Mouse (Mus musculus) layer of hippocampus, postnatal 36 days (tissue): Measurements from ENCODE around the gene Map3k21. TPM values are rescaled to one million over a fixed set of nuclear protein-coding genes. Genes with fewer than 3 reads are reported as not detected.

ENCODE experiments used
- DNase-seq, 2 experiments: peaks; one replicate each; pipeline ENCODE4 v3.0.0; 2022
- total RNA-seq, 2 experiments: library from RNA; stranded (reverse); gene quantifications; 2 replicates each; pipeline ENCODE4 v1.2.3; 2021

The Map3k21 gene
- 1 to 10 TPM in 1 of 2 experiments, under 1 TPM in 1; 0.91 to 1.3 TPM for total RNA-seq

GRCm38 (mm10) chr8:125910365-125911228 lies at the start of gene Map3k21:
TSS of gene Map3k21 (plus strand) at chr8:125910450.
- DNase-seq, result no peak

DNA sequence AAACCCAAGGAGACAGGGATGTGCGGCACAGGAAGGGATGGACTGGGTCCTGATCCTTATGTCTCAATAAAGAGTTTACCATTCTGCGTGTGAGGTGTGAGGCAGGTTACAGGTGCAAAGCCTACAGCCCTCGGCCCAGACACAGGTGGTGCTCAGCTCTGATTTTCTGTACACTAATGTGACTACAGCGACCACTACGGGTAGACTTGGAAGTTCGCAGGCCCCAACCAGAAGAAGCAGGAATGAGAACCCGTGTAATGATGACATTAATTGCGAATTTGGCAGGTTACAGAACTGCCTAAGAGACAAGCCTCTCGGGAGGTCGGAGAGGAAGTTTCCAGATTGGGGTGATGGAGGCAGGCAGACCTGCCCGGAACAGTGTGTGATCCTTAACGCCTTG lies 44.1 kb upstream of the Map3k21 start:
- no peak for DNase-seq

DNA sequence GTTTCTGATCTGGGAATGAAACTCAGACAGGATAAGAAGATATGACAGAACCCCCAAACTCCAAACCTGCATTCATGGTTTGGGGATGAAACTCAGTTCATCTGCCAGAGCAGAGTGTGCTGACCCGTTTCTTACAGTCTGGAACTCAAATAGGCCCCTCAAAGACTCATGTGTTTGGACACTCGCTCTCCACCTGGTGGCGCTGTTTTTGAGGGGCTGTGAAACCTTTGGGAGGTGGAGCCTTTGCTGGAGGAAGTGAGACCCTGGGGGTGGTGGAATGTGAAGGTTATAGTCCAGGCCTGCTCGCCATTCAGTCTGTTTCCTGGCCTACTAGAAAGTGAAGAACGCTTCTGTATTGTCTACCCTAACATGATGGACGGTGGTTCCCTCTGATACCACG lies 41.7 kb upstream of the Map3k21 start:
- no peak for DNase-seq

DNA sequence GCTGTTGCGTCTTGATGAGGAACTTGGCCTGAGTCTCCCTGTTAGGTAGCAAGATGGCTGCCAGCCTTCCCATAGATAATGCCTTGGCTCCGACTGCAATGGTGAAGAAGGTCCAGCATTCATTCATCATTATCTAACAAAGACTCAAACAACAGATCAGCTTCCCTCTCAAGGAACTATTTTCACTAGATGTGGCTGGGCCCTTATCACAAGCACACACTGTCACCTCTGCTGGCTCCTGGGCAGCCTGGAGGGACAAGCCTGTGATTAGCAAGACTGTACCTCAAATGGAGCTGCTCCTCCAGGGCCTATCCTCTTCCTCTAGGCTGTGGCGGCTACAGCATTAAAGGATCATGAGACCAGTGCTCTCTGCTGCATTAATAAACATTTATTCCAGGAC lies 40.5 kb upstream of the Map3k21 start:
- DNase-seq, result no peak

GRCm38 (mm10) chr8:125870179-125870702 lies 40.0 kb upstream of the Map3k21 start:
- DNase-seq, result no peak

DNA sequence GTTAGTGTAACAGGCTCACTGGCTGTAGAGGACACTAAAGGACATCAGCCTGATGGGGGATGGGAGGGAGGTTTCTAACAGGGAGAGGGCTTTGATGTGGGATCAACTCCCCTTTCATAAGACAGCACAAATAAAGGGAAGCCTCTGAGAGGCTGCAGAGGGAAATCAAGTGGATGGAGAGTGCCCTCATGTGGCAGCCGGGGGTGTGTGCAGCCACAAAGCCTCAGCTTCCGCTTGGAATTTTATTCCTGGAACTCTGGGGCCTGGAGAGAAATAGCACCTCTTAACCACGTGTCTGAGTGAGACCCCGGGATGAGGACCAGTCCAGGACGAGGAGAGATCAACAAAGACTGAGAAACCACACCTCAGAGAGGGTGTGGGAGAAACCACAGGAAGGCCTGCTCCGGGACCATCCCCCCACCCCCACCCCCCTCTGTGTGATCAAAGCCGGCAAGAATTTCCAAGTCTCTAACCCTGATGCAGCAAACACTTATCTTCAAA lies 39.4 kb upstream of the Map3k21 start:
- peak; percentile 67 to 72 for DNase-seq

DNA sequence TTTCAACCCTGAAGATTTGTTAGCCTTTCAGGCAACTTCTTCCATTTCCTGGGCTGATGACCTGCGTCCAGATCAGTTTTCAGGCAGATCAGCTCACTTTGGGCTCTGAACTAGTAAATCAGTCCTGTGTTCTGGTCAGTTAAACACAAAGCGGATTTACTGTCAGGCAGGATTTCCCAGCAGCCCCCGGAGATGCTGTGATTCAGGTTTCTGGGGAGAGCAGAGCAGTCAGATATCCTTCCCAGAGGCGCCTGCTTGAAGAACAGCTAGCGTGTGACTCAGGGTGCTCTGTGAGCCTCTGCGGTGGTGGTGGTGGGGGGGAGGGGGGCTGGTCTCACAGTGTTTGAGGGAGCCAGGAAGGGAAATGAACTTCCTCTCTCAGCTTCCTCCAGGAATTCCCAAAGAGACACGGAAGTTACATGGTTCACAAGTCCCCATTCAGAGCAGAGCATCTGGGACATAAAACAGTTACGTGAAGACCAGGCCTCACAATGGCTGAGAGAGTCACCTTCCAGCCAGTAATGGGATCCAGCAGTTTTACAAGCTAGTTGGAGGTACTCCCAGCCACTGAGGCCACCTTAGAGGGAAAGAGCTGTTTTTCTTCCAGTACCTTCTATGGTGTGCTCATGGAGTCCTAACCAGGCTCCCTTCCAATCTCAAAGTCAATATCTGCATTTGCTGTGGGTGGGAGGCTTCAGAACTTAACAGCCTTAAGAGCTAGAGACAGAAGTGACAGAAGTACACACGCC lies 37.6 kb upstream of the Map3k21 start:
- no peak for DNase-seq

DNA sequence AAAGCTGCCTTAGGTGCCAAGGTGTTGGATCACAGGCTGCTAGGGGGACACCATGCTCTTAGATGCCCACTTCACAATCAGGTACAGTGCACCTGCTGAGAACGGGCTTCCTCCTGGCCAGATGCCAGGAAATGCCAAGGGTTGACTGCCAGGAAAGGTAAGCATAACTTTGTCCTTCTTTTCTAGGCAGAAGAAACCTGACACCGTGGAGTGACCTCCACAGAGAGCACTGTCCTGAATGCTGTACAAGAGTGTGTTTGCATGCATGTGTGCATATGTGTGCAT lies 37.1 kb upstream of the Map3k21 start:
- no peak for DNase-seq

DNA sequence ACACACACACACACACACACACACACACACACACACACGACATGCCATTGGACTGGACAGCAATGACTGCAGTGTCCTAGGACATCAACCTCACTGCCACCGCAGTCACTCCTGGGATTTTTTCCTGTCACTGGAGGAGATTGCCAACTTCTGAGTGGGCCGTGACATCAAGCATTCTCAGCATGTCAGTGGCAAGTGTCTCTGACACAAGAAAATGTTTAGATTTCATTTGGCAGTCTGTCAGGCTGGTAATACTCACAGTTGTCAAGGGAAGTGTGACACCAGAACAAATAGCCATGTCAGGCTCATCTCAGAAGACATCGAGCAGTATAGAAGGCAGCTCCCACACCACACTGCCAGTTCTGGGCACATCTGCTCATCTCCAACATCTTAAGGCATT lies 29.8 kb upstream of the Map3k21 start:
- DNase-seq, result no peak

- no peak for DNase-seq
Measured at GRCm38 (mm10) chr8:125887549-125887948, 22.7 kb upstream of the Map3k21 start.

DNA sequence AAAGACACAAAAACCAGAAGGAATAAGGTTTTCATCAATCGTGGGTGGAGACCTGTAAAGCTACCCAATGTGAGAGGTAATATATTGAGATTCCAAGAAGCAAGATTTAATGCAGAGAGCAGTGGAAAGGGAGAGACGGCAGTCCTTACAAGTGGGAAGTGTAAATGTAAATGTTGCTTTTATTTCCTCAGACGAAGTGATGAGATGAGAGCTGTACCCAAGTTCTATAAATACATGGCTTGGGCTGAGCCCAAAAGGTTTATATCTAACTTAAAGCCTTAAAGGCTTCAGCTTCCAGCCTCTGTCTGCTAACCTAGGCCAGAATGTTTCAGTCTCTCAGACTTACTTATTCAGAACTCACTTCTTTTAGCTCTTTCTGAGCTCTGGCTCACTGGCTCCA lies 20.3 kb upstream of the Map3k21 start:
- DNase-seq, result no peak

- DNase-seq, result no peak
Measured at GRCm38 (mm10) chr8:125897388-125897787, 12.9 kb upstream of the Map3k21 start.

GRCm38 (mm10) chr8:125897868-125898788 lies 12.1 kb upstream of the Map3k21 start, which contains the start of gene Pcnx2:
TSS of gene Pcnx2 (minus strand) at chr8:125898317.
- DNase-seq, result peak; percentile 65 to 71

DNA sequence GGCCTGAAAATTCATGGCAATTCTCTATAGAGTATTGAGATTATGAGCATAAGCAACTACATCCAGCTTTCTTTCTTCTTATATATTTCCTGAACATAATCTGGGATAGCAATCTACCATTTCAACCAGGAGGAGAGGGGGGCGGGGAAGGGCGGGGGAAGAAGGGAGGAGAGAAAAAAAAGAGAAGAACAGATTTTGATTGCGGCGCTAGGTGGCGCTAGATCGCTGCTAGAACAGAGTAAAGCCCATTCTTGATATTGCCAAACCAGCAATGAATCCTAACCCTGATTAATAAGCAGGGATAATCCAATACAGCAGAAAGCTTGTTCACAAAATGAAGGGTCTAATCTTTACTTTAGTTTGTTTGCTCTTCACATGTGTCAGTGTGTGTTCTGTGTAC lies 11.4 kb upstream of the Map3k21 start:
- peak in 1 of 2 experiments; percentile 45 for DNase-seq

DNA sequence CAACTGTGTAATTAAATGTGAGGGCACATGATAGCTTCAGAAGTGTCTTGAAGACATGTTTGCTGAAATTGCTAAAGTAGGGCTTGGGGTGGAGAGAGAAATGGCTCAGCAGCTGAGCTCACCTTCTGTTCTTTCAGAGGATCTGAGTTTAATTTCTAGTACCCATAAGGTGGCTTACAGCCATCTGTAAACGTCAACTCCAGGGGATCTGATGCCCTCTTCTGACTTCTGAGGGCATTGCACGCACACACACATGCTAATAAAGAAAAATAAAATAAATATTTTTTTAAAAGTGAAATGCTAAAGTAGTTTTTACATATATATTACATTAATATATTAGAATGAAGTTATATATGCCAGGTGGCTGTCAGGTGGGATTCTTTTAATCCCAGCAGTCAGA lies 9.1 kb upstream of the Map3k21 start:
- DNase-seq, result no peak

GRCm38 (mm10) chr8:125902521-125902920 lies 7.7 kb upstream of the Map3k21 start:
- DNase-seq, result no peak

- DNase-seq, result no peak
Measured at GRCm38 (mm10) chr8:125905341-125905740, 4.9 kb upstream of the Map3k21 start.

GRCm38 (mm10) chr8:125907311-125907710 lies 2.9 kb upstream of the Map3k21 start:
- DNase-seq, result no peak

DNA sequence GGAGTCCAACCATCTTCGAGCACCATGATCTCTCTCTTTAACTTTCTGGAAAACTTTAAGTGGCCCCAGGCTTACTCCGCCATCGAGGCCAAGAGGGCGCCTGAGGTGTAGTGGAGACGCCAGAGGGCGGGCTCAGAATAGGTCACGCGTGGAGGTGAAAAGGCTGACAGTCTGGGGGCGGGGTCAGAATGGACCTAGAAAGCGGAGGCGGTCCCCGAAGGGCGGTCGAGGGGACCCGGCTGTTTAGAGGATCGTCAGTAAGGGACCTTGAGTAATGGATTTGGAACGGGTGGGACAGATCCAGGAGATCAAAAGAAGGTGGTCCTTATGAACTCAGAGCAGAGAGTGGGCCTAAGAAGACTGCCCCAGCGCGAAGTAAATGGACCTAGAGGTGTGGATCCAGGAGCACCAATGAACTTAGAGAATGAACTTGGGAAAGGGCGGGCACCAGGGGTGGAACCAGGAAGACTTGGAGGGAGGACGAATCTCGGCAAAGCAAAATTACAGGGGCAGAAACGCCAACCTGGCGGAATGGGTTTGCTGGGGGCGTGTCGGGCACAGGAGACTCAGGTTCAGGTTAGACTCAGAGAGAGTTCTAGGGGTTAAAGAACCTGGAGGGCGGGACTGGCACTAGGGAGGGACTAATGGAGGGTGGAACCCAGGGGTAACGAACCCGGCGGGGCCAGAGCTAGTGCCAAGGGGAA lies 437 bp upstream of the Map3k21 start:
- DNase-seq, result no peak

DNA sequence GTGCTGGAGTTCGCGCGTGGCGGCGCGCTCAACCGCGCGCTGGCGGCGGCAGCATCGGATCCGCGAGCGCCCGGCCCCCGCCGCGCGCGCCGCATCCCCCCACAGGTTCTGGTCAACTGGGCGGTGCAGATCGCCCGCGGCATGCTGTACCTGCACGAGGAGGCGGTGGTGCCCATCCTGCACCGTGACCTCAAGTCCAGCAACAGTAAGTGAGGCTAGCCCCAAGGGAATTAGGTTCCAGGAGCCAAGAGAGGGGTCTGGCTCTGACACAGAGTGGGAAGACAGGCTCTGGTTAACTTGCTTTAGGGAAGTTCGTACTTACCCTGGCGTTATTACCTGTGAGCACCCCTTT lies 955 bp downstream of the Map3k21 start:
- no peak for DNase-seq

GRCm38 (mm10) chr8:125913206-125913605 lies 3.0 kb downstream of the Map3k21 start:
- DNase-seq, result no peak

- DNase-seq, result no peak
Measured at GRCm38 (mm10) chr8:125914386-125914785, 4.1 kb downstream of the Map3k21 start.
